ENCODE assay signal across 18 mouse cellular contexts in genomic region chr5:134475006-134475605, GRCm38 (mm10). TPM values are rescaled to one million over a fixed set of nuclear protein-coding genes. Genes with fewer than 3 reads are reported as not detected.
DNase-seq lines count a peak whose midpoint lies in the region; ATAC-seq and TF ChIP-seq lines count a peak whose summit lies in the region.
"Had no signal": no experiment of that assay in that cellular context is flagged by ENCODE, and none has a peak within 500 bp of the region (broad histone marks: within the 10 kb centered on the region; RNA-seq: fewer than 3 reads in every experiment).

No protein-coding gene starts in this region.

- H3K27ac ChIP-seq in heart, postnatal 0 days (ENCODE audit: low read depth), result no peak overlapping the region
- H3K27ac ChIP-seq in lung, embryonic 14.5 days (ENCODE audit: low read depth), result no peak overlapping the region
- H3K27ac ChIP-seq in MEL (ENCODE audit: control insufficient read depth, low read depth, low read length), result no peak overlapping the region
- H3K27ac ChIP-seq: kidney, embryonic 15.5 days; limb, embryonic 13.5 days; midbrain, embryonic 12.5 days had no signal

- H3K4me3 ChIP-seq in heart, postnatal 0 days (ENCODE audit: low read depth, low read length), result no peak overlapping the region
- H3K4me3 ChIP-seq in lung, embryonic 14.5 days (ENCODE audit: low read depth, low read length), result no peak overlapping the region
- no peak overlapping the region for H3K4me3 ChIP-seq in MEL (ENCODE audit: control insufficient read depth in 1 of 2, insufficient read depth in 1 of 2, low read depth in 2 of 2, low read length in 2 of 2)
- H3K4me3 ChIP-seq: kidney, embryonic 15.5 days; limb, embryonic 13.5 days; midbrain, embryonic 12.5 days had no signal

- no peaks in the 10 kb centered on the region for H3K9me3 ChIP-seq in heart, postnatal 0 days (replicated peaks; ENCODE audit: control insufficient read depth, low read length)
- H3K9me3 ChIP-seq in lung, embryonic 14.5 days (ENCODE audit: low read depth, low read length), result no peaks in the 10 kb centered on the region
- H3K9me3 ChIP-seq in MEL (replicated peaks; ENCODE audit: insufficient read depth, low read length), result no peaks in the 10 kb centered on the region

- DNase-seq in heart, postnatal 0 days (ENCODE audit: low spot score), result no peak
- DNase-seq in heart, postnatal 10 days, result no peak
- no peak for DNase-seq in lung, embryonic 14.5 days
- DNase-seq in lung, adult 18-20 months, result no peak
- no peak for DNase-seq in MEL (ENCODE audit: low read depth, low spot score)
- peak; percentile 44 for DNase-seq in induced T-regulatory cell, adult 2 months (ENCODE audit: low read depth)
- no peak for DNase-seq in Muller cell, postnatal 12 days (ENCODE audit: inconsistent ontology term)
- DNase-seq: cerebellum, adult 9-10 months; embryo, embryonic 11 days; heart, adult 18-20 months; heart, postnatal 4 days; right cerebral cortex, adult 18-20 months; spleen, adult 18-20 months had no signal

- H3K36me3 ChIP-seq in heart, postnatal 0 days (replicated peaks; ENCODE audit: control insufficient read depth, insufficient read depth, low read length), result no peaks in the 10 kb centered on the region
- H3K36me3 ChIP-seq in lung, embryonic 14.5 days (ENCODE audit: insufficient read depth), result no peaks in the 10 kb centered on the region
- no peaks in the 10 kb centered on the region for H3K36me3 ChIP-seq in MEL (ENCODE audit: control insufficient read depth in 1 of 2, insufficient read depth in 2 of 2, low read length in 2 of 2)
- H3K36me3 ChIP-seq: kidney, embryonic 15.5 days; limb, embryonic 13.5 days; midbrain, embryonic 12.5 days had no signal

- TF ChIP-seq POLR2A in MEL (IDR thresholded peaks at IDR 0.05; ENCODE audit: control insufficient read depth in 1 of 2, insufficient read depth in 1 of 2, low read depth in 1 of 2, low read length in 2 of 2, poor library complexity in 1 of 2), result no peak

- no peaks in the 10 kb centered on the region for H3K79me2 ChIP-seq in MEL (ENCODE audit: control insufficient read depth, insufficient read depth, low read length, poor library complexity)

- H3K4me1 ChIP-seq in heart, postnatal 0 days (ENCODE audit: control insufficient read depth, insufficient read depth), result no peaks in the 10 kb centered on the region
- no peaks in the 10 kb centered on the region for H3K4me1 ChIP-seq in lung, embryonic 14.5 days (ENCODE audit: insufficient read depth)
- no peaks in the 10 kb centered on the region for H3K4me1 ChIP-seq in MEL (ENCODE audit: control insufficient read depth in 1 of 2, insufficient read depth in 2 of 2, low read length in 2 of 2)
- H3K4me1 ChIP-seq: kidney, embryonic 15.5 days; limb, embryonic 13.5 days; midbrain, embryonic 12.5 days had no signal

- no peak overlapping the region for H3K9ac ChIP-seq in heart, postnatal 0 days (replicated peaks; ENCODE audit: low read depth, low read length)
- H3K9ac ChIP-seq in lung, embryonic 14.5 days, result no peak overlapping the region
- no peak overlapping the region for H3K9ac ChIP-seq in MEL (ENCODE audit: control insufficient read depth, low read depth, low read length, poor library complexity, severe bottlenecking)
- H3K9ac ChIP-seq: kidney, embryonic 15.5 days; limb, embryonic 13.5 days; midbrain, embryonic 12.5 days had no signal

- ATAC-seq in heart, postnatal 0 days (ENCODE audit: insufficient read depth, low read depth), result no peak
- no peak for ATAC-seq in lung, embryonic 14.5 days (ENCODE audit: insufficient read depth)
- ATAC-seq: CD4-positive, CD25-positive, alpha-beta regulatory T cell, adult 4 months; forebrain, embryonic 14.5 days had no signal

- peak; percentile 31 for TF ChIP-seq RAD21 in MEL (IDR thresholded peaks at IDR 0.05; ENCODE audit: low read depth, low read length)

- 0 out of 2 replicates have a peak, but pooled peaks have one; percentile 24 for TF ChIP-seq CTCF in heart, postnatal 0 days (IDR thresholded peaks at IDR 0.05; ENCODE audit: low read depth)
- peak; percentile 29; the same call in 1 of the 2 replicates for TF ChIP-seq CTCF in lung, embryonic 14.5 days (IDR thresholded peaks at IDR 0.05; ENCODE audit: low read depth)
- TF ChIP-seq CTCF in MEL (IDR thresholded peaks at IDR 0.05 in 2 of 3, conservative IDR thresholded peaks at IDR 0.05 in 1 of 3; ENCODE audit: control insufficient read depth in 1 of 3, insufficient read depth in 1 of 3, low read depth in 2 of 3, low read length in 3 of 3, poor library complexity in 1 of 3, severe bottlenecking in 1 of 3), result peak; percentile 26 to 56 (median 52); a peak in 5 of 6 replicates

- TF ChIP-seq EP300 in heart, postnatal 0 days (IDR thresholded peaks at IDR 0.05; ENCODE audit: low read depth), result no peak
- no peak for TF ChIP-seq EP300 in MEL (IDR thresholded peaks at IDR 0.05; ENCODE audit: low read depth in 1 of 2, low read length in 2 of 2)

- no peaks in the 10 kb centered on the region for H3K27me3 ChIP-seq in heart, postnatal 0 days (ENCODE audit: control insufficient read depth, insufficient read depth, low read length)
- H3K27me3 ChIP-seq in lung, embryonic 14.5 days (ENCODE audit: insufficient read depth, low read length), result no peaks in the 10 kb centered on the region
- H3K27me3 ChIP-seq in MEL (ENCODE audit: control insufficient read depth in 1 of 2, insufficient read depth in 2 of 2, low read length in 2 of 2), result no peaks in the 10 kb centered on the region; a peak in 1 of 4 replicates
- H3K27me3 ChIP-seq: kidney, embryonic 15.5 days; limb, embryonic 13.5 days; midbrain, embryonic 12.5 days had no signal

- H3K4me2 ChIP-seq in heart, postnatal 0 days (ENCODE audit: low read depth, low read length), result no peak overlapping the region
- H3K4me2 ChIP-seq in lung, embryonic 14.5 days, result no peak overlapping the region
- H3K4me2 ChIP-seq: kidney, embryonic 15.5 days; limb, embryonic 13.5 days; midbrain, embryonic 12.5 days had no signal

- intact Hi-C loops in heart, postnatal 10 days (cut with DNase I), result no loop called here

- WGBS in heart, postnatal 0 days, result 89% methylated on average over 6 of the region's 6 CpGs
- 92% methylated on average over 6 of the region's 6 CpGs for WGBS in lung, embryonic 14.5 days

TF ChIP-seq in MEL, 35 proteins besides CTCF, POLR2A, EP300 and RAD21:
- TF ChIP-seq HCFC1 (IDR thresholded peaks at IDR 0.05; ENCODE audit: low read depth, low read length), result no peak
- TF ChIP-seq TAL1 (IDR thresholded peaks at IDR 0.05; ENCODE audit: low read length), result no peak
- TF ChIP-seq MYC (IDR thresholded peaks at IDR 0.05; ENCODE audit: low read depth, low read length), result no peak
- no peak for TF ChIP-seq ZMIZ1 (IDR thresholded peaks at IDR 0.05; ENCODE audit: low read depth, low read length)
- no peak for TF ChIP-seq POLR2AphosphoS5 (IDR thresholded peaks at IDR 0.05; ENCODE audit: borderline replicate concordance, low read depth, low read length)
- peak; percentile 40 for TF ChIP-seq SMC3 (IDR thresholded peaks at IDR 0.05; ENCODE audit: low read depth, low read length)
- no peak for TF ChIP-seq KAT2A (conservative IDR thresholded peaks at IDR 0.05; ENCODE audit: low read depth, low read length)
- no peak for TF ChIP-seq JUND (IDR thresholded peaks at IDR 0.05; ENCODE audit: low read depth, low read length)
TF ChIP-seq in MEL: peak in this region for 1.

RNA-seq across cellular contexts. Expression of gene Gtf2ird1, which starts 18.6 kb away (rescaled TPM):
- 28.8 and 63.7 TPM in 2 replicates for total RNA-seq in heart, postnatal 0 days (2014; rRNA removed; ENCODE audit: low replicate concordance)
- polyA plus RNA-seq in heart, postnatal 0 days (2015; fragmentation: Nextera tagmentation; extraction: Ambion mirVana), result 20.5 and 27.7 TPM in 2 replicates
- 10 to 100 TPM; 43.3 to 45.5 TPM for total RNA-seq in heart, postnatal 10 days (2021)
- polyA plus RNA-seq in lung, embryonic 14.5 days (2014; fragmentation: Nextera tagmentation; extraction: Ambion mirVana), result 82.5 and 85.6 TPM in 2 replicates
- 15.2 and 17.5 TPM in 2 replicates for total RNA-seq in MEL (2012; rRNA removed)
- 10 to 100 TPM in 1 of 2 experiments, not detected in 1; 54.7 TPM for polyA plus RNA-seq in MEL (2012; ENCODE audit: insufficient read depth in 1 of 2, insufficient read length in 2 of 2, low read depth in 1 of 2, low replicate concordance in 2 of 2, missing spikeins in 1 of 2)
